Mouse (Mus musculus) midbrain, embryonic 15.5 days (tissue): ENCODE data around the gene Fsip1. TPM values are rescaled to one million over a fixed set of nuclear protein-coding genes. Genes with fewer than 3 reads are reported as not detected.
A peak's percentile ranks its signal among the peaks of the same experiment; 100 is the strongest.
"Not testable (repeated sequence)": the region's sequence is repeated elsewhere in the genome, so short reads cannot be mapped to it uniquely, and the experiment has no call there.

Experiments used
- ATAC-seq: fragments of 200-750 bp; cut with Nextera tagmentation; replicated peaks from 2 replicates; pipeline ENCODE4 v1.8.0; 2017; ENCODE audit warnings: moderate TSS enrichment
- H3K27ac ChIP-seq: fragments of 300-500 bp; sonication (generic); 2 replicates; pipeline ENCODE4 v1.5.1; 2015; ENCODE audit warnings: mild to moderate bottlenecking, inconsistent platforms
- H3K27me3 ChIP-seq: fragments of 300-500 bp; sonication (generic); replicated peaks from 2 replicates; pipeline ENCODE4 v1.6.1; 2015; ENCODE audit warnings: inconsistent platforms
- H3K36me3 ChIP-seq: fragments of 300-500 bp; sonication (generic); replicated peaks from 2 replicates; pipeline ENCODE4 v1.6.1; 2015; ENCODE audit warnings: inconsistent platforms
- H3K4me1 ChIP-seq: fragments of 300-500 bp; sonication (generic); 2 replicates; pipeline ENCODE4 v1.6.1; 2015; ENCODE audit warnings: inconsistent platforms
- H3K4me2 ChIP-seq: fragments of 300-500 bp; sonication (generic); 2 replicates; pipeline ENCODE4 v1.6.1; 2015; ENCODE audit warnings: inconsistent platforms, mild to moderate bottlenecking, moderate library complexity
- H3K4me3 ChIP-seq: fragments of 300-500 bp; sonication (generic); 2 replicates; pipeline ENCODE4 v1.5.1; 2015; ENCODE audit warnings: mild to moderate bottlenecking, inconsistent platforms
- H3K9ac ChIP-seq: fragments of 300-500 bp; sonication (generic); 2 replicates; pipeline ENCODE4 v1.6.1; 2015; ENCODE audit warnings: mild to moderate bottlenecking, inconsistent platforms
- H3K9me3 ChIP-seq: fragments of 300-500 bp; sonication (generic); 2 replicates; pipeline ENCODE4 v1.6.1; 2016; ENCODE audit warnings: inconsistent platforms
- WGBS: fragments of 180-500 bp; shearing (Covaris S2); methylation state at CpG from one replicate; pipeline ENCODE4 v1.1.7; 2015; ENCODE audit warnings: mixed read lengths; 5-methylcytosine and 5-hydroxymethylcytosine counted together
- polyA plus RNA-seq: library from polyadenylated mRNA; unstranded; fragments of >200 nt; fragmentation: Nextera tagmentation; extraction: Ambion mirVana; gene quantifications from 2 replicates; pipeline ENCODE4 v1.2.1, GENCODE M21; 2015

The Fsip1 gene
- polyA plus RNA-seq: 3.0 and 3.1 TPM in 2 replicates

- H3K36me3 ChIP-seq: no peaks in the 10 kb centered on the region
- WGBS: 1% methylated on average over 25 of the region's 25 CpGs
- peak within 1 kb of the TSS; percentile 40 for H3K4me3 ChIP-seq
- no peak within 1 kb of the TSS; the same call in 1 of the 2 replicates for H3K9ac ChIP-seq
- peaks cover 4% of the 10 kb centered on the region for H3K4me1 ChIP-seq
- no peaks in the 10 kb centered on the region for H3K27me3 ChIP-seq
- no peak within 1 kb of the TSS for H3K27ac ChIP-seq
- H3K9me3 ChIP-seq: no peaks in the 10 kb centered on the region
- ATAC-seq: peak; percentile 92
- peak within 1 kb of the TSS; percentile 61 for H3K4me2 ChIP-seq
Measured at GRCm38 (mm10) chr2:118256621-118257053, at the start of gene Fsip1. Fsip1 (minus strand) TSS chr2:118256966.

GRCm38 (mm10) chr2:118306522-118306895 is 49.7 kb upstream of the Fsip1 start:
- no peak overlapping the region for H3K4me2 ChIP-seq
- H3K4me3 ChIP-seq: no peak overlapping the region
- no peaks in the 10 kb centered on the region for H3K36me3 ChIP-seq
- no peaks in the 10 kb centered on the region for H3K27me3 ChIP-seq
- H3K27ac ChIP-seq: no peak overlapping the region
- 61% methylated on average over 3 of the region's 3 CpGs for WGBS
- H3K4me1 ChIP-seq: no peaks in the 10 kb centered on the region
- no peak overlapping the region for H3K9ac ChIP-seq
- ATAC-seq: no peak
- no peaks in the 10 kb centered on the region for H3K9me3 ChIP-seq

GRCm38 (mm10) chr2:118305827-118306521 is 49.2 kb upstream of the Fsip1 start:
- WGBS: 58% methylated on average over 7 of the region's 7 CpGs
- no peak overlapping the region for H3K4me2 ChIP-seq
- no peak overlapping the region for H3K4me3 ChIP-seq
- H3K27me3 ChIP-seq: no peaks in the 10 kb centered on the region
- no peaks in the 10 kb centered on the region for H3K9me3 ChIP-seq
- H3K36me3 ChIP-seq: no peaks in the 10 kb centered on the region
- ATAC-seq: no peak
- H3K9ac ChIP-seq: no peak overlapping the region
- no peaks in the 10 kb centered on the region for H3K4me1 ChIP-seq
- no peak overlapping the region for H3K27ac ChIP-seq

GRCm38 (mm10) chr2:118303456-118303855 is 46.7 kb upstream of the Fsip1 start:
- WGBS: 87% methylated on average over 4 of the region's 4 CpGs
- no peaks in the 10 kb centered on the region for H3K36me3 ChIP-seq
- no peak overlapping the region for H3K27ac ChIP-seq
- no peak overlapping the region for H3K4me3 ChIP-seq
- no peaks in the 10 kb centered on the region for H3K4me1 ChIP-seq
- ATAC-seq: no peak
- no peaks in the 10 kb centered on the region for H3K27me3 ChIP-seq
- no peak overlapping the region for H3K4me2 ChIP-seq
- no peak overlapping the region for H3K9ac ChIP-seq
- no peaks in the 10 kb centered on the region for H3K9me3 ChIP-seq

GRCm38 (mm10) chr2:118301656-118302055 is 44.9 kb upstream of the Fsip1 start:
- Histone ChIP-seq H3K27me3 (no peaks in the 10 kb centered on the region), H3K9me3 (no peaks in the 10 kb centered on the region), H3K36me3 (no peaks in the 10 kb centered on the region), H3K4me1 (no peaks in the 10 kb centered on the region), H3K27ac (no peak overlapping the region), H3K9ac (no peak overlapping the region), H3K4me2 (no peak overlapping the region), H3K4me3 (no peak overlapping the region)
- no peak for ATAC-seq
- 78% methylated on average over 2 of the region's 2 CpGs for WGBS

DNA sequence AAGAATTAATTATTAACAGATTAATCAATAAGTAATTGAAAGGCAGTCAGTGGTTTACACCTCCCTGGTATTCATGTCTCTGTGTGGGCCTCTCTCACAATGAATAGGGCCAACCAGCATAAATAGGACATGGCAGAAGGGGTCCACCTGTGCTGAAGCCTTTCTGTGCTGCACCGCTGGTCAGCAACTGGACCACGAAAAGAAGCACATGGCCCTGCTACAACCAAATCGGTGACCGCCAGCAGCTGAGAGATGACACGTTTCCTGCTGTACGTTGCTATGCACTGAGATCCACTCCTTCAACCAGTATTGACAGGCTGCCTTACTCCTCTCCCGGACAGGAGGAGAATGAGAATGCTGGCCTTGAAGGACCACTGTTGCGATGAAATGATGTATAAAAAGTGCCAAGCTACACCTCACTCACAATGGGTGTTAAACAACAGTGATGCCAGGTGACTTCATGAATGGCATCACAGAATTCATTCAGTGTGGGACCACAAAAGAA is 44.3 kb upstream of the Fsip1 start:
- 62% methylated on average over 8 of the region's 8 CpGs for WGBS
- Histone ChIP-seq H3K36me3 (no peaks in the 10 kb centered on the region), H3K9ac (no peak overlapping the region), H3K4me1 (no peaks in the 10 kb centered on the region), H3K4me3 (no peak overlapping the region), H3K27ac (no peak overlapping the region), H3K9me3 (no peaks in the 10 kb centered on the region), H3K27me3 (no peaks in the 10 kb centered on the region), H3K4me2 (no peak overlapping the region)
- no peak for ATAC-seq

GRCm38 (mm10) chr2:118299981-118300380 is 43.2 kb upstream of the Fsip1 start:
- H3K27ac ChIP-seq: no peak overlapping the region
- no peaks in the 10 kb centered on the region for H3K36me3 ChIP-seq
- no peaks in the 10 kb centered on the region for H3K9me3 ChIP-seq
- WGBS: 92% methylated on average over 2 of the region's 2 CpGs
- no peak overlapping the region for H3K4me2 ChIP-seq
- no peak for ATAC-seq
- H3K27me3 ChIP-seq: no peaks in the 10 kb centered on the region
- H3K9ac ChIP-seq: no peak overlapping the region
- no peak overlapping the region for H3K4me3 ChIP-seq
- H3K4me1 ChIP-seq: no peaks in the 10 kb centered on the region

DNA sequence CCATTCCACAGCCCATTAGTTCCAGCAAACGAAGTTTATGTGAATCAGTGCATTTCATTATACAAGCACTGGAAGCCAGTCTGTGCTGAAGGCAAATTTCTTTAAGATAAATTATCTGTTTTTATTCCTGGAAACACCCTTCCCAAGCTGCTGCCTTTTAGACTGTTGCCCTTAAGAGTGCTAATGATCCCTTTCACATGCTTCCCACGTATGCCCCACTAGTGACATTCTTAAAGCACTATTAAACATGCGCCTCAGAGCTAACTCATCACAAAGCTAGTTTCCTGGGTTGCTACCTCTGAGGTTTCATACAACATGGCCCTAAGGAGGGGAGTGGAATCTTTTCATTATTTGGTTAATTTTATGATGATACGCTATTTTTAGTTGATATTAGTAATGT is 41.8 kb upstream of the Fsip1 start:
- H3K4me1 ChIP-seq: peaks cover 8% of the 10 kb centered on the region
- H3K36me3 ChIP-seq: no peaks in the 10 kb centered on the region
- H3K9me3 ChIP-seq: no peaks in the 10 kb centered on the region
- H3K9ac ChIP-seq: no peak overlapping the region
- no peak overlapping the region for H3K27ac ChIP-seq
- WGBS: 75% methylated on average over 4 of the region's 4 CpGs
- ATAC-seq: no peak
- no peak overlapping the region for H3K4me2 ChIP-seq
- H3K4me3 ChIP-seq: no peak overlapping the region
- H3K27me3 ChIP-seq: no peaks in the 10 kb centered on the region

DNA sequence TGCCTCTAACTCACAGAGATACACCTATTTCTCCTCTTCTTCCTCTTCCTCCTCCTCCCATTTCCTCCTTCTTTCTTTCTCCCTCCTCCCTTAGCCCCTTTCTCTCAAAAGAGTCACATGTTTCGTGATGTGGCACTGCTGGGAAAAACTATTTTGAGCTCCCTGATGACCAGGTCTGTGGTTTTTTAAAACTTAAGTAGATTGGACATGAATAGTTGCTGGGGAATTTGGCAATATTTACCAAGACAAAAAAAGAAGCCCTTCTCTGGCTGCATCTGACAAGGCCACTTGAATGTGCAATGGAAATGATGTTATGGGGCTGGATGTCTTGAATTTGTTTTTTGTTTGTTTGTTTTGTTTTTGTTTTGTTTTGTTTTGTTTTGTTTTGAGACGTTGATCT is 41.2 kb upstream of the Fsip1 start:
- no peak for ATAC-seq
- no peaks in the 10 kb centered on the region for H3K27me3 ChIP-seq
- 85% methylated on average over 2 of the region's 2 CpGs for WGBS

DNA sequence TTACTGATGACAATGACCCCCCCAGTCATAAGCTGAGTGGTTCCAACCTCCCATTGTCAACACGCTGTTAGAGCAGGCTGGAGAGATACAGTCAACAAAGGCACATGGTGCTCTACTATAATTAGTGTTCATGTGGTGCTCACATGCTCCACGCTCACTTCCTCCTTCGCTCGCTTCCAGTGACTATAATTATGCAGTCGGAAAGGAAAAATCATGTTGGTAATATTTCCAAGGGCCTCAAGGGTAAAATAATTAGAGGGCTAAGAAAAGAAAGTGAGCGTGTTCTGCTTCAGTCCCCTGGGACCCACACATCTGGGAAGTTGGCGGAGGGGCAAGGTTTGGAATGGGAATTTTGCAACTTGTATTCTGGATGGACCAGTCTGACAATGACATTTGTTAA is 38.7 kb upstream of the Fsip1 start:
- ATAC-seq: no peak
- 77% methylated on average over 7 of the region's 7 CpGs for WGBS

More for the DNA sequence above, 41.2 kb upstream of the Fsip1 start:
- no peaks in the 10 kb centered on the region for H3K9me3 ChIP-seq
- H3K27ac ChIP-seq: no peak overlapping the region
- no peak overlapping the region for H3K4me2 ChIP-seq
- H3K36me3 ChIP-seq: no peaks in the 10 kb centered on the region
- H3K9ac ChIP-seq: no peak overlapping the region
- peaks cover 11% of the 10 kb centered on the region for H3K4me1 ChIP-seq
- H3K4me3 ChIP-seq: no peak overlapping the region

GRCm38 (mm10) chr2:118293583-118293982 is 36.8 kb upstream of the Fsip1 start:
- Histone ChIP-seq H3K9ac (no peak overlapping the region), H3K9me3 (no peaks in the 10 kb centered on the region), H3K36me3 (no peaks in the 10 kb centered on the region), H3K27ac (peak overlapping the region; percentile 23; the same call in 1 of the 2 replicates), H3K4me3 (no peak overlapping the region), H3K27me3 (no peaks in the 10 kb centered on the region), H3K4me1 (peaks cover 11% of the 10 kb centered on the region), H3K4me2 (no peak overlapping the region)
- 37% methylated on average over 5 of the region's 5 CpGs for WGBS
- ATAC-seq: peak; percentile 64; the same call in 1 of the 2 replicates

More for the DNA sequence above, 38.7 kb upstream of the Fsip1 start:
- Histone ChIP-seq H3K36me3 (no peaks in the 10 kb centered on the region), H3K27ac (no peak overlapping the region), H3K27me3 (no peaks in the 10 kb centered on the region), H3K4me3 (no peak overlapping the region), H3K9me3 (no peaks in the 10 kb centered on the region), H3K4me1 (peaks cover 11% of the 10 kb centered on the region), H3K9ac (no peak overlapping the region), H3K4me2 (no peak overlapping the region)

GRCm38 (mm10) chr2:118289066-118289460 is 32.3 kb upstream of the Fsip1 start:
- not testable (repeated sequence) for H3K9ac ChIP-seq, H3K9me3 ChIP-seq, H3K4me2 ChIP-seq, H3K4me1 ChIP-seq, H3K27ac ChIP-seq, H3K36me3 ChIP-seq, H3K27me3 ChIP-seq, H3K4me3 ChIP-seq, ATAC-seq
- WGBS: 91% methylated on average over 7 of the region's 7 CpGs
